Mouse (Mus musculus) hindbrain, embryonic 14.5 days (tissue): Measurements from ENCODE around the gene Dennd6a. TPM values are rescaled to one million over a fixed set of nuclear protein-coding genes. Genes with fewer than 3 reads are reported as not detected.

Experiments used
- ATAC-seq: fragments of 200-750 bp; cut with Nextera tagmentation; 2 replicates; pipeline ENCODE4 v1.8.0; 2017; ENCODE audit warnings: moderate number of reproducible peaks, mild to moderate bottlenecking, moderate TSS enrichment, moderate library complexity; ENCODE audit not compliant: low FRiP score
- DNase-seq: peaks from one replicate; pipeline ENCODE4 v3.0.0-alpha.2; 2015; ENCODE audit warnings: low spot score
- H3K27ac ChIP-seq: fragments of 300-500 bp; sonication (generic); 2 replicates; pipeline ENCODE4 v1.5.1; 2014; ENCODE audit warnings: mild to moderate bottlenecking, moderate library complexity
- H3K27me3 ChIP-seq: fragments of 300-500 bp; sonication (generic); 2 replicates; pipeline ENCODE4 v1.6.1; 2014; ENCODE audit warnings: mild to moderate bottlenecking, low read length, mixed read lengths; ENCODE audit not compliant: control insufficient read depth, insufficient read depth
- H3K36me3 ChIP-seq: fragments of 300-500 bp; sonication (generic); replicated peaks from 2 replicates; pipeline ENCODE4 v1.6.1; 2014; ENCODE audit not compliant: control insufficient read depth, insufficient read depth
- H3K4me1 ChIP-seq: fragments of 300-500 bp; sonication (generic); replicated peaks from 2 replicates; pipeline ENCODE4 v1.6.1; 2014; ENCODE audit warnings: antibody characterized with exemption, low read length, mixed read lengths; ENCODE audit not compliant: control insufficient read depth, insufficient read depth
- H3K4me2 ChIP-seq: fragments of 300-500 bp; sonication (generic); replicated peaks from 2 replicates; pipeline ENCODE4 v1.6.1; 2014; ENCODE audit warnings: mild to moderate bottlenecking, moderate library complexity
- H3K4me3 ChIP-seq: fragments of 300-500 bp; sonication (generic); replicated peaks from 2 replicates; pipeline ENCODE4 v1.5.1; 2014; ENCODE audit warnings: mild to moderate bottlenecking, low read length
- H3K9ac ChIP-seq: fragments of 300-500 bp; sonication (generic); 2 replicates; pipeline ENCODE4 v1.6.1; 2014
- H3K9me3 ChIP-seq: fragments of 300-500 bp; sonication (generic); 2 replicates; pipeline ENCODE4 v1.6.1; 2016; ENCODE audit warnings: low read length; ENCODE audit not compliant: control insufficient read depth
- WGBS: fragments of 180-500 bp; shearing (Covaris S2); extraction: QIAGEN DNeasy Blood & Tissue Kit; methylation state at CpG from one replicate; pipeline ENCODE4 v1.1.7; 2014; 5-methylcytosine and 5-hydroxymethylcytosine counted together
- polyA plus RNA-seq: library from polyadenylated mRNA; unstranded; fragments of >200 nt; fragmentation: Nextera tagmentation; extraction: Ambion mirVana; gene quantifications from 2 replicates; pipeline ENCODE4 v1.2.1, GENCODE M21; 2014

Gene Dennd6a
- polyA plus RNA-seq, 1 experiment from 2014 or later = 21.3 TPM

- no peaks in the 10 kb centered on the region for H3K36me3 ChIP-seq
- H3K9ac ChIP-seq = peak within 1 kb of the TSS; percentile 93
- H3K4me3 ChIP-seq = peak within 1 kb of the TSS; percentile 97
- H3K27ac ChIP-seq = peak within 1 kb of the TSS; percentile 86
- H3K4me1 ChIP-seq = peaks cover 31% of the 10 kb centered on the region
- no peaks in the 10 kb centered on the region for H3K27me3 ChIP-seq
- 13% methylated on average over 33 of the region's 33 CpGs for WGBS
- H3K4me2 ChIP-seq = peak within 1 kb of the TSS; percentile 94
- DNase-seq = peak; percentile 100
- no peaks in the 10 kb centered on the region for H3K9me3 ChIP-seq
- ATAC-seq = peak; percentile 95
These were observed 38.7 kb upstream of the Dennd6a start, which contains the start of gene Slmap for GRCm38 (mm10) chr14:26534757-26535479. Gene Slmap, minus strand, starts transcription at chr14:26534931.

GRCm38 (mm10) chr14:26539241-26539640 is 34.4 kb upstream of the Dennd6a start:
- 91% methylated on average over 4 of the region's 4 CpGs for WGBS
- H3K4me3 ChIP-seq = no peak overlapping the region
- H3K9me3 ChIP-seq = no peaks in the 10 kb centered on the region
- H3K27me3 ChIP-seq = no peaks in the 10 kb centered on the region; the same call in 1 of the 2 replicates
- no peaks in the 10 kb centered on the region for H3K36me3 ChIP-seq
- no peak overlapping the region for H3K27ac ChIP-seq
- no peak overlapping the region for H3K9ac ChIP-seq
- DNase-seq (no peak), ATAC-seq (no peak)
- no peaks in the 10 kb centered on the region for H3K4me1 ChIP-seq
- H3K4me2 ChIP-seq = no peak overlapping the region

GRCm38 (mm10) chr14:26540577-26540976 is 33.1 kb upstream of the Dennd6a start:
- WGBS = 81% methylated on average over 1 of the region's 1 CpGs
- DNase-seq = no peak
- ATAC-seq = no peak

GRCm38 (mm10) chr14:26542136-26542535 is 31.5 kb upstream of the Dennd6a start:
- H3K9ac ChIP-seq = no peak overlapping the region
- H3K27ac ChIP-seq = no peak overlapping the region
- no peaks in the 10 kb centered on the region for H3K36me3 ChIP-seq
- H3K4me3 ChIP-seq = no peak overlapping the region
- H3K27me3 ChIP-seq = no peaks in the 10 kb centered on the region; the same call in 1 of the 2 replicates
- 100% methylated on average over 1 of the region's 1 CpGs for WGBS
- ATAC-seq (no peak), DNase-seq (no peak)
- H3K4me2 ChIP-seq = no peak overlapping the region
- no peaks in the 10 kb centered on the region for H3K4me1 ChIP-seq
- no peaks in the 10 kb centered on the region for H3K9me3 ChIP-seq

More at GRCm38 (mm10) chr14:26540577-26540976, 33.1 kb upstream of the Dennd6a start:
- no peaks in the 10 kb centered on the region for H3K9me3 ChIP-seq
- H3K36me3 ChIP-seq = no peaks in the 10 kb centered on the region
- no peak overlapping the region for H3K9ac ChIP-seq
- H3K27me3 ChIP-seq = no peaks in the 10 kb centered on the region; the same call in 1 of the 2 replicates
- H3K27ac ChIP-seq = no peak overlapping the region
- H3K4me3 ChIP-seq = no peak overlapping the region
- no peak overlapping the region for H3K4me2 ChIP-seq
- H3K4me1 ChIP-seq = no peaks in the 10 kb centered on the region

- Histone ChIP-seq H3K27me3 (no peaks in the 10 kb centered on the region), H3K9ac (no peak overlapping the region), H3K4me2 (no peak overlapping the region), H3K27ac (no peak overlapping the region), H3K4me3 (no peak overlapping the region), H3K36me3 (no peaks in the 10 kb centered on the region), H3K9me3 (no peaks in the 10 kb centered on the region), H3K4me1 (no peaks in the 10 kb centered on the region)
- 85% methylated on average over 10 of the region's 10 CpGs for WGBS
- DNase-seq = no peak
- no peak for ATAC-seq
These were observed 25.9 kb upstream of the Dennd6a start for GRCm38 (mm10) chr14:26547516-26548488.

- Histone ChIP-seq H3K4me3 (no peak overlapping the region), H3K4me1 (no peaks in the 10 kb centered on the region), H3K4me2 (no peak overlapping the region), H3K9me3 (no peaks in the 10 kb centered on the region), H3K36me3 (no peaks in the 10 kb centered on the region), H3K27me3 (no peaks in the 10 kb centered on the region), H3K9ac (no peak overlapping the region), H3K27ac (no peak overlapping the region)
- 95% methylated on average over 8 of the region's 8 CpGs for WGBS
- DNase-seq (no peak), ATAC-seq (no peak)
These were observed 22.9 kb upstream of the Dennd6a start for GRCm38 (mm10) chr14:26550712-26551111.

GRCm38 (mm10) chr14:26552441-26552840 is 21.2 kb upstream of the Dennd6a start:
- H3K4me1 ChIP-seq = no peaks in the 10 kb centered on the region

GRCm38 (mm10) chr14:26552853-26553252 is 20.8 kb upstream of the Dennd6a start:
- DNase-seq = no peak
- 86% methylated on average over 3 of the region's 3 CpGs for WGBS
- ATAC-seq = no peak
- Histone ChIP-seq H3K9me3 (no peaks in the 10 kb centered on the region), H3K4me1 (no peaks in the 10 kb centered on the region), H3K4me3 (no peak overlapping the region), H3K27ac (no peak overlapping the region), H3K36me3 (no peaks in the 10 kb centered on the region), H3K9ac (no peak overlapping the region), H3K27me3 (no peaks in the 10 kb centered on the region), H3K4me2 (no peak overlapping the region)

More at GRCm38 (mm10) chr14:26552441-26552840, 21.2 kb upstream of the Dennd6a start:
- DNase-seq (no peak), ATAC-seq (no peak)
- Histone ChIP-seq H3K4me3 (no peak overlapping the region), H3K4me2 (no peak overlapping the region), H3K9ac (no peak overlapping the region), H3K27ac (no peak overlapping the region), H3K36me3 (no peaks in the 10 kb centered on the region), H3K9me3 (no peaks in the 10 kb centered on the region), H3K27me3 (no peaks in the 10 kb centered on the region)
- 88% methylated on average over 2 of the region's 2 CpGs for WGBS

GRCm38 (mm10) chr14:26557581-26557980 is 16.1 kb upstream of the Dennd6a start:
- H3K4me1 ChIP-seq = no peaks in the 10 kb centered on the region
- no peak for DNase-seq
- ATAC-seq = no peak
- WGBS = 60% methylated on average over 1 of the region's 1 CpGs
- H3K27ac ChIP-seq = no peak overlapping the region
- H3K4me3 ChIP-seq = no peak overlapping the region
- no peak overlapping the region for H3K9ac ChIP-seq
- H3K27me3 ChIP-seq = no peaks in the 10 kb centered on the region
- H3K4me2 ChIP-seq = no peak overlapping the region
- H3K9me3 ChIP-seq = no peaks in the 10 kb centered on the region
- no peaks in the 10 kb centered on the region for H3K36me3 ChIP-seq
